Mouse (Mus musculus): ENCODE measurements at regions not wholly inside any gene's neighbourhood (a gene's known extent, or its start where the extent isn't known, plus 50 kb on each side); places are given as distances from the start of the nearest gene placed in this dataset.

GRCm38 (mm10) chr3:126293645-126294044 lies 69.8 kb upstream of the Arsj start:
- H3K27ac ChIP-seq (ENCODE audit: poor library complexity, severe bottlenecking): no peak overlapping the region
- H3K4me2 ChIP-seq: no peak overlapping the region
- no peak for ATAC-seq (ENCODE audit: insufficient number of reproducible peaks, low FRiP score)
- H3K4me1 ChIP-seq (replicated peaks): peaks cover 3% of the 10 kb centered on the region
- WGBS: 66% methylated on average over 4 of the region's 4 CpGs
- no peak overlapping the region for H3K4me3 ChIP-seq
- H3K36me3 ChIP-seq: no peaks in the 10 kb centered on the region
- no peaks in the 10 kb centered on the region for H3K27me3 ChIP-seq (replicated peaks)
- no peak overlapping the region for H3K9ac ChIP-seq
- H3K9me3 ChIP-seq (replicated peaks): no peaks in the 10 kb centered on the region

- Histone ChIP-seq H3K9me3 (replicated peaks) (no peaks in the 10 kb centered on the region), H3K4me1 (replicated peaks) (peaks cover 17% of the 10 kb centered on the region), H3K27me3 (replicated peaks) (no peaks in the 10 kb centered on the region), H3K27ac (ENCODE audit: poor library complexity, severe bottlenecking) (no peak overlapping the region), H3K36me3 (no peaks in the 10 kb centered on the region), H3K9ac (no peak overlapping the region), H3K4me3 (no peak overlapping the region), H3K4me2 (no peak overlapping the region)
- 73% methylated on average over 1 of the region's 1 CpGs for WGBS
- no peak for ATAC-seq (ENCODE audit: insufficient number of reproducible peaks, low FRiP score)
Observed at GRCm38 (mm10) chr3:126295932-126296331, 67.6 kb upstream of the Arsj start.

GRCm38 (mm10) chr3:126299257-126299656 lies 64.2 kb upstream of the Arsj start:
- Histone ChIP-seq H3K4me1 (replicated peaks) (peaks cover 17% of the 10 kb centered on the region), H3K9ac (no peak overlapping the region), H3K4me3 (no peak overlapping the region), H3K9me3 (replicated peaks) (no peaks in the 10 kb centered on the region), H3K27me3 (replicated peaks) (no peaks in the 10 kb centered on the region), H3K4me2 (no peak overlapping the region), H3K27ac (ENCODE audit: poor library complexity, severe bottlenecking) (no peak overlapping the region), H3K36me3 (no peaks in the 10 kb centered on the region)
- ATAC-seq (ENCODE audit: insufficient number of reproducible peaks, low FRiP score): peak; percentile 51; the same call in 1 of the 2 replicates
- 31% methylated on average over 3 of the region's 3 CpGs for WGBS

DNA sequence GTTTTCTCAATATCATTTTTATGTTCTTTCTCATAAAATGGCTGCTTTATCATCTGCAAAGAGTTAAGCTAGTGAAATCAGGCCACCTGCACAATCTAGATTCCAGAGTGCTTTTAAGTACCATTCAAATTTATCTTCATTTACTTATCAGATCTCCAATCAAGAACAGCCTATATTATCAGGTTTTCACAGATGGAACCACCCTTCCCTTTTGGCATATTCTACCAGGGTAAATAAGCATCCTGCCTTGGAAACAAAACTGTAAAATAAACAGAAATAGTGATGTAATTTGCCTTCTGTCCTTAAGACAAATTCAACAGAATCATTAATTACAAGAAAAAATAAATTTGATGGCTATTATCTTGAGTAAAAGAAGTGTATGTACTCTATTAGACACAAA lies 55.2 kb upstream of the Arsj start:
- Histone ChIP-seq H3K27ac (ENCODE audit: poor library complexity, severe bottlenecking) (no peak overlapping the region), H3K27me3 (replicated peaks) (no peaks in the 10 kb centered on the region), H3K4me2 (no peak overlapping the region), H3K4me3 (no peak overlapping the region), H3K36me3 (no peaks in the 10 kb centered on the region), H3K9ac (no peak overlapping the region), H3K4me1 (replicated peaks) (no peaks in the 10 kb centered on the region), H3K9me3 (replicated peaks) (no peaks in the 10 kb centered on the region)
- no peak for ATAC-seq (ENCODE audit: insufficient number of reproducible peaks, low FRiP score)

Measured in heart, embryonic 12.5 days (tissue).